Mouse (Mus musculus): ENCODE results near the gene Actrt2.

DNA sequence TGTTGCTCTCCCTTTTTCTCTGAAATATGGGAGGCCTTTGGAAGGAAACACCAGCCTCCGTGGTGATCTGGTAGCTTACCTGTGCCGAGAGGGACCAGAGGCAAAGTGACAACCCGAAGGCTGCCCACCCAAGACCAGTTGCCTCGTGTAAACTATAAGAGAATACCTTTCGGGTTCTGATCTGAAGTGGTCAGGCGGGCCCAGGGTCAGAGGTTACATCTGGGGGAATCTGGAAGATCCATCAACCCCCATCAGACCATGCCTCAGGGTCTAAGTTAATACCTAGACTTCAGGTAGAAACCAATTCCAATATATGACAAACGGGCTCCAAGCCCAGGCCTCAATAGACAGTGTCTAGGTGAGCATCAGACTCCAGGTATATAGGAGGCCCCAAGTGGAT lies 35.3 kb upstream of the Actrt2 start:
- TF ChIP-seq CTCF (IDR thresholded peaks at IDR 0.05; ENCODE audit: control insufficient read depth, insufficient read depth, low read length), result no peak
- no peak for TF ChIP-seq POLR2A (IDR thresholded peaks at IDR 0.05; ENCODE audit: borderline replicate concordance, control insufficient read depth, low read depth, low read length)
